Mouse (Mus musculus): Measurements from ENCODE around the gene Rtn1. TPM values are rescaled to one million over a fixed set of nuclear protein-coding genes. Genes with fewer than 3 reads are reported as not detected.

Gene Rtn1
- polyA plus RNA-seq, 1 experiment from 2014 or later, result 505 TPM

DNA sequence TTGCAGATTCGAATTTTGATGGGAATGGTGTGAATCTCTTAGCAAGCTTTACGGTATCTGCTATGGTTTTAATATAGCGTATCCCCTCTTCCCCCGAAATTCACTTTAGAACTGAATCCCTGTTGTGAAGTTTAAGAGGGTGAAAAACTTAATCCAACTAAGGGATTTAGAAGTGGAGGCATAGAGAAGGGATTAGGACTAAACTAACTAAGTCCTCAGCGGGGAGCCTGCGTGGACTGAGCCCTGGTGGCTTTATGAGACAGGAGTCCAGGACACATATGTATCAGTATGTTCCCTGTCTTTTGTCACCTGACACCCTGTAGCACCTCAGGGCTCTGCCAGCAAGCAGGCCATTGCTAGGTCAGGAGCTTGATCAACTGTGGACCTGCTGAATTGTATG is 181.1 kb downstream of the Rtn1 start:
- no peaks in the 10 kb centered on the region for H3K36me3 ChIP-seq (ENCODE audit: control insufficient read depth, insufficient read depth, low read length)
- ATAC-seq (ENCODE audit: low FRiP score), result no peak
- DNase-seq (ENCODE audit: low spot score), result no peak
- H3K9ac ChIP-seq (ENCODE audit: low read depth, low read length), result no peak overlapping the region
- H3K4me1 ChIP-seq (replicated peaks; ENCODE audit: control insufficient read depth, insufficient read depth, low read length), result no peaks in the 10 kb centered on the region
- no peak overlapping the region for H3K4me3 ChIP-seq (ENCODE audit: low read depth, low read length)
- H3K4me2 ChIP-seq (replicated peaks; ENCODE audit: low read depth, low read length), result no peak overlapping the region
- WGBS, result 87% methylated on average over 6 of the region's 6 CpGs
- H3K9me3 ChIP-seq (ENCODE audit: control insufficient read depth, low read length), result no peaks in the 10 kb centered on the region
- H3K27ac ChIP-seq (ENCODE audit: low read depth, low read length), result no peak overlapping the region
- H3K27me3 ChIP-seq (ENCODE audit: control insufficient read depth, insufficient read depth, low read length), result no peaks in the 10 kb centered on the region

DNA sequence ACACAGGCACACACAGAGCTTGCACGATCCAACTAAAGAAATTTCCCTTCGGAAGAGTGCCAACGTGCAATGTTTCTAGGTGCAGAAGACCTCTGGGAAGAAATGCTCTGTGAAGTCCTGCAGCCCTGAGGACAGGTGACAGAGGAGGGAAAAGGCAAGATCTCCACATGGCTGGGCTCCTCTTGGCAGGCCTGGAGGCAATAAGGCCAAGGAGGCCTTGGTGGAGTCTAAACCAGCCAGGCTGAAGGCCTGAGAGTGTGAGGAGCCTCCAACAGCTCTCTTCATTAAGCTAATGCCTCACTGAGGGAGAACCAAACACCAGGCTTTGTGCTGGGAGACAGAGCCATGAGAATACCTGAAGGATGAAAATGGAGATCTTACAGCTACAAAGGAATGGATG is 183.5 kb downstream of the Rtn1 start:
- ATAC-seq (ENCODE audit: low FRiP score) (no peak), DNase-seq (ENCODE audit: low spot score) (no peak)
- H3K4me2 ChIP-seq (replicated peaks; ENCODE audit: low read depth, low read length), result no peak overlapping the region
- 97% methylated on average over 3 of the region's 3 CpGs for WGBS
- no peak overlapping the region for H3K4me3 ChIP-seq (ENCODE audit: low read depth, low read length)
- no peak overlapping the region for H3K9ac ChIP-seq (ENCODE audit: low read depth, low read length)
- no peaks in the 10 kb centered on the region for H3K4me1 ChIP-seq (replicated peaks; ENCODE audit: control insufficient read depth, insufficient read depth, low read length)
- no peak overlapping the region for H3K27ac ChIP-seq (ENCODE audit: low read depth, low read length)
- no peaks in the 10 kb centered on the region for H3K27me3 ChIP-seq (ENCODE audit: control insufficient read depth, insufficient read depth, low read length)
- H3K36me3 ChIP-seq (ENCODE audit: control insufficient read depth, insufficient read depth, low read length), result no peaks in the 10 kb centered on the region
- no peaks in the 10 kb centered on the region for H3K9me3 ChIP-seq (ENCODE audit: control insufficient read depth, low read length)

DNA sequence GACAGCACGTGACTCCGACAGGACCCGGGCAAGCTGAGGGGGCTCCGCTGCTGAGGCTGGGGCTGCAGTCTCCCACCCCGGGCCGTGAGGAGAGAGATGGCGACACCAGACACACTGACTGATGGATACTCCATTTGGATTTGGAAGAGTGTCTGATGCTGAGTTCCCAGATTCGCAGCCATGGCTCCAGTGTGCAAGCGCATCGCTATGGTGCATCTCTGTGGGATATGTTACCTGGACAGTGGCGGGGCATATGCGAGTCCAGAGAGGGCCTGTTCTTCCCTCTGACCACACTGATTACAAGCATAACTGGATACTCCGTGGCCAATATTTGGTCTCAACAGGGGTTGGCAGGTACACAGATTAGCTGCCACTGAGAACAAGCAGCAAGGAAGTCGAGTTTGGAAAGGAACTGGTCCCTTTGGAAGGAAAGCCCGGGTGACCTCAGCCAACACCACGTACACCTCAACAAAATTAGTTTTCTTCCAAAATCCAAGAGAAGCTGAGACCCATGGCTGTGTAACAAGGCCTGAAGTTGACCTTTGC is 185.2 kb downstream of the Rtn1 start:
- H3K9me3 ChIP-seq (ENCODE audit: control insufficient read depth, low read length), result no peaks in the 10 kb centered on the region
- no peaks in the 10 kb centered on the region for H3K36me3 ChIP-seq (ENCODE audit: control insufficient read depth, insufficient read depth, low read length)
- no peak overlapping the region for H3K9ac ChIP-seq (ENCODE audit: low read depth, low read length)
- no peak overlapping the region for H3K4me2 ChIP-seq (replicated peaks; ENCODE audit: low read depth, low read length)
- H3K27ac ChIP-seq (ENCODE audit: low read depth, low read length), result no peak overlapping the region
- 93% methylated on average over 16 of the region's 16 CpGs for WGBS
- H3K27me3 ChIP-seq (ENCODE audit: control insufficient read depth, insufficient read depth, low read length), result no peaks in the 10 kb centered on the region
- H3K4me3 ChIP-seq (ENCODE audit: low read depth, low read length), result no peak overlapping the region
- DNase-seq (ENCODE audit: low spot score), result no peak
- ATAC-seq (ENCODE audit: low FRiP score), result no peak
- H3K4me1 ChIP-seq (replicated peaks; ENCODE audit: control insufficient read depth, insufficient read depth, low read length), result no peaks in the 10 kb centered on the region

DNA sequence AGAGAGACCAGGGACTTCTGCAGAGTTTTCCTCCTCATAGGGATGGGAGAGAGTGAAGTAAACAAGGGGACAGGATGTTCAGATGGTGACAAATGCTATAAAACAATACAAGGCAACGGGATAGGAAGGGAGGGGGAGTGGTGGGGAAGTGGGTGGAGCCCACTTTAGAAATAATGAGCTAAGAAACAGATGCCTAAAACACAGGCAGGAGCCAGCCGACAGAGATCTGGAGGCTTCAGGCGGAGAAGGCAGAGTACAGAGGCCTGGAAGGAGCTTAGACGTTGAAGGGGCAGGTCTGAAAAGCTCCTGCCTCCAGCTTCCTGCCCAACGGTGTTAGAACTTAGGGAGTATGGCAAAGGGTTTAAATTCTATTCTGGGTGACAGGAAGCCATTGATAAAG is 195.3 kb downstream of the Rtn1 start:
- H3K4me3 ChIP-seq (ENCODE audit: low read depth, low read length), result no peak overlapping the region
- WGBS, result 66% methylated on average over 5 of the region's 5 CpGs
- H3K36me3 ChIP-seq (ENCODE audit: control insufficient read depth, insufficient read depth, low read length), result peaks cover 3% of the 10 kb centered on the region
- H3K4me1 ChIP-seq (replicated peaks; ENCODE audit: control insufficient read depth, insufficient read depth, low read length), result no peaks in the 10 kb centered on the region
- H3K9ac ChIP-seq (ENCODE audit: low read depth, low read length), result no peak overlapping the region
- no peak for ATAC-seq (ENCODE audit: low FRiP score)
- H3K9me3 ChIP-seq (ENCODE audit: control insufficient read depth, low read length), result no peaks in the 10 kb centered on the region
- H3K27me3 ChIP-seq (ENCODE audit: control insufficient read depth, insufficient read depth, low read length), result no peaks in the 10 kb centered on the region
- no peak overlapping the region for H3K4me2 ChIP-seq (replicated peaks; ENCODE audit: low read depth, low read length)
- no peak overlapping the region for H3K27ac ChIP-seq (ENCODE audit: low read depth, low read length)
- DNase-seq (ENCODE audit: low spot score), result no peak

DNA sequence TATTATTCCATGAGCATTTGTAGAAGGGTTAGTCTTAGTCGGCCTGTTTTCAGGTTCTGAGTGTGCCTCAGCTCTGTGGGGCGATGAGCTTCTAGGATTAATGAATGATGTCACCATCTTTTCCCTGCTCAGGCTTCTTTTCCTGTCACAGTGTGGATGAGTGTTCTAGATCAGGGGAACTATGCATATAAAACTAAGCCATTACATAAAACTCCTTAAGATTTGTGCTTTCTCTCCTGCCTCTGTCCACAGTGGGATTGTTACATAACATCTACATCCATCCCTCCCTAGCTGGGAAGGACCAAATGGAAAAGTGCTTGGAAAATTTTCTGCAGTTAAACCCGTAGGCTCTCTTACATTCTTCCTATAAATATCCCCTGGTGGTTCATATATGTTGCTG is 208.0 kb downstream of the Rtn1 start:
- Histone ChIP-seq H3K9ac (ENCODE audit: low read depth, low read length) (no peak overlapping the region), H3K27ac (ENCODE audit: low read depth, low read length) (no peak overlapping the region), H3K4me2 (replicated peaks; ENCODE audit: low read depth, low read length) (no peak overlapping the region), H3K4me1 (replicated peaks; ENCODE audit: control insufficient read depth, insufficient read depth, low read length) (no peaks in the 10 kb centered on the region; the same call in none of the 2 replicates), H3K27me3 (ENCODE audit: control insufficient read depth, insufficient read depth, low read length) (no peaks in the 10 kb centered on the region), H3K36me3 (ENCODE audit: control insufficient read depth, insufficient read depth, low read length) (no peaks in the 10 kb centered on the region), H3K4me3 (ENCODE audit: low read depth, low read length) (no peak overlapping the region), H3K9me3 (ENCODE audit: control insufficient read depth, low read length) (no peaks in the 10 kb centered on the region)
- ATAC-seq (ENCODE audit: low FRiP score) (no peak), DNase-seq (ENCODE audit: low spot score) (no peak)
- 89% methylated on average over 3 of the region's 3 CpGs for WGBS

DNA sequence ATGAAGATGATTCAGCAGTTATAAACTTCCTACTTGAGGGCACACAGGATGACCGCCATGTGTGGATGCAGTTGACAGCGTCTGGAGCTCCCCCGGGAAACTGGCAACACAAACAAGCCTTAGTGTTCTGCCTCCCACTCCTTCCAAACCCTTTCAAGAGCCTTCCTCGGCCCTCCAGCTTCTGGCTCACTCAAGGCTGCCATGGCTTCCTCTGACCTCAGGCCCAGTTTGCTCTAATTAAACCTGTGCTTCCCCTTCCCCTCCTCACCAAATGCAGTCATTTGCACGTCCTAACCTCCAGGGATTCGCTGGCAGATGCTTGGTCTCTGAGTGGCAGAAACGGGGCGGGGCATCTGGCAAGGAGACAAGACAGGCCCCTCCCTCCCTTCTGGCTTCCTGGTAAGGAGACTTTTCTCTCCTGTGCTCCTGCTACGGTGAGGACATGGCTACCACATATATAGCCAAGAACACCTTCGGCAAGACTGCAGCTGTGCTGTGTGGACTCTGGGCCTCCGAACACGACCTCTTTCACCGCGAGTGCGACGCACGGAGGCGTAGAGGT is 210.8 kb downstream of the Rtn1 start:
- H3K4me1 ChIP-seq (replicated peaks; ENCODE audit: control insufficient read depth, insufficient read depth, low read length), result no peaks in the 10 kb centered on the region; the same call in none of the 2 replicates
- WGBS, result 50% methylated on average over 18 of the region's 18 CpGs

DNA sequence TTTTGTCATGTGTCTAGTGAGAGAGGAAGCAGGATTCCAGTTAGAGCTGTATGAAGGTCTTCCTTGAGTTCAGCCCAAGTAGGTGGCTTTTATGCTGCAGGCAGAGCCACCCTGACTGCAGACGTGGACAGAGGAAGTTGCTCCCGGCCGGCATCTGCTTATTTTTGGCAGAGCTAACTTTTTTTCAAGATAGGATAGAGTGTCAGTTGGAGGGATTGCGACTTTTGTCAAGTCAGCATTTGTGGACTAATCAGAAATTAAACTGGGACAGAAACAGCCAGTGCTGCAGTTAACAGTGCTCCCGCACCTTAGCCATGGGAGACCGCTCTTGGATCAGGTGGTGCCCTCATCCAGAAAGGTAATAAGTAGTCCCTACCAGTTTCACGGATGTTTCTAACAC is 211.4 kb downstream of the Rtn1 start:
- Histone ChIP-seq H3K36me3 (ENCODE audit: control insufficient read depth, insufficient read depth, low read length) (no peaks in the 10 kb centered on the region), H3K27me3 (ENCODE audit: control insufficient read depth, insufficient read depth, low read length) (no peaks in the 10 kb centered on the region), H3K27ac (ENCODE audit: low read depth, low read length) (no peak overlapping the region), H3K9ac (ENCODE audit: low read depth, low read length) (no peak overlapping the region), H3K4me2 (replicated peaks; ENCODE audit: low read depth, low read length) (no peak overlapping the region), H3K4me3 (ENCODE audit: low read depth, low read length) (no peak overlapping the region), H3K4me1 (replicated peaks; ENCODE audit: control insufficient read depth, insufficient read depth, low read length) (no peaks in the 10 kb centered on the region; the same call in none of the 2 replicates), H3K9me3 (ENCODE audit: control insufficient read depth, low read length) (no peaks in the 10 kb centered on the region)
- no peak for DNase-seq (ENCODE audit: low spot score)
- WGBS, result 68% methylated on average over 7 of the region's 7 CpGs
- ATAC-seq (ENCODE audit: low FRiP score), result no peak

More for the DNA sequence above, 210.8 kb downstream of the Rtn1 start:
- H3K36me3 ChIP-seq (ENCODE audit: control insufficient read depth, insufficient read depth, low read length), result no peaks in the 10 kb centered on the region
- no peak overlapping the region for H3K9ac ChIP-seq (ENCODE audit: low read depth, low read length)
- H3K27ac ChIP-seq (ENCODE audit: low read depth, low read length), result no peak overlapping the region
- ATAC-seq (ENCODE audit: low FRiP score) (peak; percentile 68; the same call in 1 of the 2 replicates), DNase-seq (ENCODE audit: low spot score) (peak; percentile 67)
- H3K4me3 ChIP-seq (ENCODE audit: low read depth, low read length), result no peak overlapping the region
- no peaks in the 10 kb centered on the region for H3K9me3 ChIP-seq (ENCODE audit: control insufficient read depth, low read length)
- H3K4me2 ChIP-seq (replicated peaks; ENCODE audit: low read depth, low read length), result peak overlapping the region; percentile 19; the same call in 1 of the 2 replicates
- H3K27me3 ChIP-seq (ENCODE audit: control insufficient read depth, insufficient read depth, low read length), result no peaks in the 10 kb centered on the region

DNA sequence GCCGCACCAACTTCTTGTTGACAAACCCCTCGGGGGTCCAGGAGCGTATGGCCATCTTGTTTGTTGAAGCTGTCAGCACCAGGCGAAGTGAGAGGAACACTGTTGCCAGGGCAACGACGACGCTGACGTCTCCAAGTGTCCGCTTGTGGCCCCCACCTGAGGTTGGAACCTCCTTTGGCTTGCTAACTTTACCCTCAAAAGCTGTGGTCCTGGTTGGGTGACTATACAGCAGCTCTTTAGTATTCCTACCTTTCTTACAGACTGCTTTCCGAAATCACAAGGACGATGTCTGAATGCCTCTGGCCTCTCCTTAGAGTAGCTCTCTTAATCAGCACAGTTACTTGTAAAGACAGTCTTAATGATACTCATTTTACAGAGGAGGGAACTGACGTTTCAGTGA is 223.9 kb downstream of the Rtn1 start, which contains the start of gene Ccdc175:
Gene Ccdc175 (minus strand): TSS at position 101 of the 400 bp plus-strand sequence.
- Histone ChIP-seq H3K27ac (ENCODE audit: low read depth, low read length) (no peak within 1 kb of the TSS), H3K9ac (ENCODE audit: low read depth, low read length) (no peak within 1 kb of the TSS), H3K4me3 (ENCODE audit: low read depth, low read length) (no peak within 1 kb of the TSS), H3K9me3 (ENCODE audit: control insufficient read depth, low read length) (no peaks in the 10 kb centered on the region), H3K4me2 (replicated peaks; ENCODE audit: low read depth, low read length) (no peak within 1 kb of the TSS), H3K36me3 (ENCODE audit: control insufficient read depth, insufficient read depth, low read length) (no peaks in the 10 kb centered on the region), H3K4me1 (replicated peaks; ENCODE audit: control insufficient read depth, insufficient read depth, low read length) (no peaks in the 10 kb centered on the region), H3K27me3 (ENCODE audit: control insufficient read depth, insufficient read depth, low read length) (no peaks in the 10 kb centered on the region)
- 73% methylated on average over 12 of the region's 12 CpGs for WGBS
- no peak for DNase-seq (ENCODE audit: low spot score)
- no peak for ATAC-seq (ENCODE audit: low FRiP score)

DNA sequence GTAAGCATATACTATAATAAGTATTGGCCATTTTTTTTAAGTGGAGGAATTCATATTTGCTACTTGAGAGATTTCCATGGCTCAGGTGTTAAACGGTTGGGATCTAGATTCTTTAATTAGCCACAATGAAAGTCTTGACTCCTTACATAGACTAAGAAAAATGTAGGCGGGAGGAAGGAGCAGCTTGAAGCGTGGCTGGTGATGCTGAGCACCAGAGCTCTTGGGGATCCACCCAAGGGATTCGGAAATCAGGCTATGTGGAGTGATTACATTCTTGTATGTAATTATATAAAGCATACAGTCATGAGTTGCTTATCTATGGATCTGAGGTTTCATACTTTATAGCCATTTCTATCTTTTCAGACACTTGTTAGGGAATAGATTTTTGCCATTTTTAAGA is 229.3 kb downstream of the Rtn1 start:
- WGBS, result 85% methylated on average over 4 of the region's 4 CpGs
- no peak for DNase-seq (ENCODE audit: low spot score)
- no peak overlapping the region for H3K27ac ChIP-seq (ENCODE audit: low read depth, low read length)

More for the DNA sequence above, 229.3 kb downstream of the Rtn1 start:
- Histone ChIP-seq H3K4me1 (replicated peaks; ENCODE audit: control insufficient read depth, insufficient read depth, low read length) (no peaks in the 10 kb centered on the region), H3K9ac (ENCODE audit: low read depth, low read length) (no peak overlapping the region), H3K36me3 (ENCODE audit: control insufficient read depth, insufficient read depth, low read length) (no peaks in the 10 kb centered on the region), H3K4me2 (replicated peaks; ENCODE audit: low read depth, low read length) (no peak overlapping the region), H3K27me3 (ENCODE audit: control insufficient read depth, insufficient read depth, low read length) (no peaks in the 10 kb centered on the region), H3K4me3 (ENCODE audit: low read depth, low read length) (no peak overlapping the region), H3K9me3 (ENCODE audit: control insufficient read depth, low read length) (no peaks in the 10 kb centered on the region)
- ATAC-seq (ENCODE audit: low FRiP score), result no peak

All from hindbrain, embryonic 11.5 days (tissue).